Mouse (Mus musculus): Measurements from ENCODE around the gene Sec16b. TPM values are rescaled to one million over a fixed set of nuclear protein-coding genes. Genes with fewer than 3 reads are reported as not detected.

The Sec16b gene
- polyA plus RNA-seq (2014; fragmentation: Nextera tagmentation; extraction: Ambion mirVana) = 0.60 and 0.79 TPM in 2 replicates

- no peak; the same call in 1 of the 2 replicates for ATAC-seq (ENCODE audit: low FRiP score)
- Histone ChIP-seq H3K27me3 (ENCODE audit: control insufficient read depth, insufficient read depth, low read length) (no peaks in the 10 kb centered on the region), H3K9ac (no peak within 1 kb of the TSS), H3K4me3 (replicated peaks; ENCODE audit: low read length) (no peak within 1 kb of the TSS), H3K36me3 (replicated peaks; ENCODE audit: control insufficient read depth, insufficient read depth) (no peaks in the 10 kb centered on the region), H3K27ac (no peak within 1 kb of the TSS), H3K4me1 (replicated peaks; ENCODE audit: control insufficient read depth, insufficient read depth, low read length) (0 out of 2 replicates have a peak, but pooled peaks cover 7% of the 10 kb centered on the region), H3K9me3 (ENCODE audit: control insufficient read depth, low read length) (no peaks in the 10 kb centered on the region), H3K4me2 (replicated peaks) (no peak within 1 kb of the TSS)
- peak; percentile 42 for DNase-seq (ENCODE audit: low spot score)
- WGBS = 17% methylated on average over 5 of the region's 5 CpGs
Measured at GRCm38 (mm10) chr1:157506522-157506921, at the start of gene Sec16b. Gene Sec16b, plus strand, starts transcription at chr1:157506728.

GRCm38 (mm10) chr1:157457789-157458188 is 48.7 kb upstream of the Sec16b start:
- Histone ChIP-seq H3K27me3 (ENCODE audit: control insufficient read depth, insufficient read depth, low read length) (no peaks in the 10 kb centered on the region), H3K4me1 (replicated peaks; ENCODE audit: control insufficient read depth, insufficient read depth, low read length) (peaks cover 15% of the 10 kb centered on the region; the same call in 1 of the 2 replicates), H3K9me3 (ENCODE audit: control insufficient read depth, low read length) (no peaks in the 10 kb centered on the region), H3K36me3 (replicated peaks; ENCODE audit: control insufficient read depth, insufficient read depth) (no peaks in the 10 kb centered on the region), H3K9ac (no peak overlapping the region), H3K4me2 (replicated peaks) (peak overlapping the region; percentile 46; the same call in 1 of the 2 replicates), H3K4me3 (replicated peaks; ENCODE audit: low read length) (no peak overlapping the region), H3K27ac (no peak overlapping the region)
- no peak for ATAC-seq (ENCODE audit: low FRiP score)
- DNase-seq (ENCODE audit: low spot score) = no peak
- 42% methylated on average over 3 of the region's 3 CpGs for WGBS

GRCm38 (mm10) chr1:157458421-157459208 is 47.9 kb upstream of the Sec16b start, which contains the start of gene Cryzl2:
Gene Cryzl2, plus strand, starts transcription at chr1:157458577.
- DNase-seq (ENCODE audit: low spot score) (no peak), ATAC-seq (ENCODE audit: low FRiP score) (peak; percentile 74)
- no peaks in the 10 kb centered on the region for H3K36me3 ChIP-seq (replicated peaks; ENCODE audit: control insufficient read depth, insufficient read depth)
- peaks cover 11% of the 10 kb centered on the region; the same call in 1 of the 2 replicates for H3K4me1 ChIP-seq (replicated peaks; ENCODE audit: control insufficient read depth, insufficient read depth, low read length)
- 1% methylated on average over 27 of the region's 29 CpGs for WGBS
- no peak within 1 kb of the TSS for H3K27ac ChIP-seq
- no peaks in the 10 kb centered on the region for H3K9me3 ChIP-seq (ENCODE audit: control insufficient read depth, low read length)
- H3K27me3 ChIP-seq (ENCODE audit: control insufficient read depth, insufficient read depth, low read length) = no peaks in the 10 kb centered on the region
- H3K9ac ChIP-seq = peak within 1 kb of the TSS; percentile 20; the same call in 1 of the 2 replicates
- H3K4me2 ChIP-seq (replicated peaks) = peak within 1 kb of the TSS; percentile 46
- H3K4me3 ChIP-seq (replicated peaks; ENCODE audit: low read length) = peak within 1 kb of the TSS; percentile 24

- DNase-seq (ENCODE audit: low spot score) = no peak
- H3K4me1 ChIP-seq (replicated peaks; ENCODE audit: control insufficient read depth, insufficient read depth, low read length) = peaks cover 11% of the 10 kb centered on the region; the same call in 1 of the 2 replicates
- no peak overlapping the region for H3K4me2 ChIP-seq (replicated peaks)
- no peak for ATAC-seq (ENCODE audit: low FRiP score)
- no peaks in the 10 kb centered on the region for H3K27me3 ChIP-seq (ENCODE audit: control insufficient read depth, insufficient read depth, low read length)
- H3K27ac ChIP-seq = no peak overlapping the region
- no peaks in the 10 kb centered on the region for H3K9me3 ChIP-seq (ENCODE audit: control insufficient read depth, low read length)
- WGBS = 92% methylated on average over 5 of the region's 5 CpGs
- H3K4me3 ChIP-seq (replicated peaks; ENCODE audit: low read length) = no peak overlapping the region
- no peaks in the 10 kb centered on the region for H3K36me3 ChIP-seq (replicated peaks; ENCODE audit: control insufficient read depth, insufficient read depth)
- H3K9ac ChIP-seq = no peak overlapping the region
Measured at GRCm38 (mm10) chr1:157459904-157460303, 46.6 kb upstream of the Sec16b start.

GRCm38 (mm10) chr1:157461276-157461675 is 45.3 kb upstream of the Sec16b start:
- WGBS = 91% methylated on average over 5 of the region's 5 CpGs
- Histone ChIP-seq H3K9me3 (ENCODE audit: control insufficient read depth, low read length) (no peaks in the 10 kb centered on the region), H3K4me3 (replicated peaks; ENCODE audit: low read length) (no peak overlapping the region), H3K4me2 (replicated peaks) (no peak overlapping the region), H3K9ac (no peak overlapping the region), H3K36me3 (replicated peaks; ENCODE audit: control insufficient read depth, insufficient read depth) (no peaks in the 10 kb centered on the region), H3K4me1 (replicated peaks; ENCODE audit: control insufficient read depth, insufficient read depth, low read length) (peaks cover 11% of the 10 kb centered on the region; the same call in 1 of the 2 replicates), H3K27me3 (ENCODE audit: control insufficient read depth, insufficient read depth, low read length) (no peaks in the 10 kb centered on the region), H3K27ac (no peak overlapping the region)
- DNase-seq (ENCODE audit: low spot score) = no peak
- ATAC-seq (ENCODE audit: low FRiP score) = no peak

GRCm38 (mm10) chr1:157462336-157462735 is 44.2 kb upstream of the Sec16b start:
- no peak overlapping the region for H3K4me2 ChIP-seq (replicated peaks)
- H3K9ac ChIP-seq = no peak overlapping the region
- no peak overlapping the region for H3K27ac ChIP-seq
- no peaks in the 10 kb centered on the region for H3K27me3 ChIP-seq (ENCODE audit: control insufficient read depth, insufficient read depth, low read length)
- no peaks in the 10 kb centered on the region for H3K36me3 ChIP-seq (replicated peaks; ENCODE audit: control insufficient read depth, insufficient read depth)
- DNase-seq (ENCODE audit: low spot score) (no peak), ATAC-seq (ENCODE audit: low FRiP score) (no peak)
- H3K9me3 ChIP-seq (ENCODE audit: control insufficient read depth, low read length) = no peaks in the 10 kb centered on the region
- 61% methylated on average over 3 of the region's 3 CpGs for WGBS
- no peak overlapping the region for H3K4me3 ChIP-seq (replicated peaks; ENCODE audit: low read length)
- peaks cover 11% of the 10 kb centered on the region; the same call in 1 of the 2 replicates for H3K4me1 ChIP-seq (replicated peaks; ENCODE audit: control insufficient read depth, insufficient read depth, low read length)

GRCm38 (mm10) chr1:157465194-157465593 is 41.3 kb upstream of the Sec16b start:
- Histone ChIP-seq H3K4me2 (replicated peaks) (no peak overlapping the region), H3K27ac (no peak overlapping the region), H3K27me3 (ENCODE audit: control insufficient read depth, insufficient read depth, low read length) (no peaks in the 10 kb centered on the region), H3K4me1 (replicated peaks; ENCODE audit: control insufficient read depth, insufficient read depth, low read length) (no peaks in the 10 kb centered on the region), H3K36me3 (replicated peaks; ENCODE audit: control insufficient read depth, insufficient read depth) (no peaks in the 10 kb centered on the region), H3K9ac (no peak overlapping the region), H3K4me3 (replicated peaks; ENCODE audit: low read length) (no peak overlapping the region), H3K9me3 (ENCODE audit: control insufficient read depth, low read length) (no peaks in the 10 kb centered on the region)
- WGBS = 76% methylated on average over 3 of the region's 3 CpGs
- DNase-seq (ENCODE audit: low spot score) (no peak), ATAC-seq (ENCODE audit: low FRiP score) (no peak)

- WGBS = 94% methylated on average over 8 of the region's 8 CpGs
Measured at GRCm38 (mm10) chr1:157467866-157468265, 38.7 kb upstream of the Sec16b start.

GRCm38 (mm10) chr1:157470761-157471386 is 35.7 kb upstream of the Sec16b start:
- Histone ChIP-seq H3K27ac (no peak overlapping the region), H3K9ac (no peak overlapping the region), H3K4me1 (replicated peaks; ENCODE audit: control insufficient read depth, insufficient read depth, low read length) (no peaks in the 10 kb centered on the region), H3K9me3 (ENCODE audit: control insufficient read depth, low read length) (no peaks in the 10 kb centered on the region), H3K36me3 (replicated peaks; ENCODE audit: control insufficient read depth, insufficient read depth) (no peaks in the 10 kb centered on the region), H3K4me2 (replicated peaks) (no peak overlapping the region), H3K4me3 (replicated peaks; ENCODE audit: low read length) (no peak overlapping the region), H3K27me3 (ENCODE audit: control insufficient read depth, insufficient read depth, low read length) (no peaks in the 10 kb centered on the region)
- 93% methylated on average over 9 of the region's 9 CpGs for WGBS
- DNase-seq (ENCODE audit: low spot score) (no peak), ATAC-seq (ENCODE audit: low FRiP score) (no peak)

More at GRCm38 (mm10) chr1:157467866-157468265, 38.7 kb upstream of the Sec16b start:
- no peaks in the 10 kb centered on the region for H3K9me3 ChIP-seq (ENCODE audit: control insufficient read depth, low read length)
- ATAC-seq (ENCODE audit: low FRiP score) = no peak
- no peaks in the 10 kb centered on the region for H3K27me3 ChIP-seq (ENCODE audit: control insufficient read depth, insufficient read depth, low read length)
- no peak for DNase-seq (ENCODE audit: low spot score)
- H3K4me1 ChIP-seq (replicated peaks; ENCODE audit: control insufficient read depth, insufficient read depth, low read length) = no peaks in the 10 kb centered on the region
- H3K27ac ChIP-seq = no peak overlapping the region
- no peak overlapping the region for H3K4me3 ChIP-seq (replicated peaks; ENCODE audit: low read length)
- H3K9ac ChIP-seq = no peak overlapping the region
- H3K36me3 ChIP-seq (replicated peaks; ENCODE audit: control insufficient read depth, insufficient read depth) = no peaks in the 10 kb centered on the region
- no peak overlapping the region for H3K4me2 ChIP-seq (replicated peaks)
